Mouse (Mus musculus) stomach, postnatal 0 days (tissue): ENCODE data around the gene Ttc38. TPM values are rescaled to one million over a fixed set of nuclear protein-coding genes. Genes with fewer than 3 reads are reported as not detected.
A peak's percentile ranks its signal among the peaks of the same experiment; 100 is the strongest.

ENCODE experiments used
- ATAC-seq: fragments of 200-750 bp; cut with Nextera tagmentation; 2 replicates; pipeline ENCODE4 v1.8.0; 2017; ENCODE audit not compliant: low FRiP score, low TSS enrichment
- DNase-seq: peaks from one replicate; pipeline ENCODE4 v3.0.0-alpha.2; 2016; ENCODE audit warnings: low spot score
- H3K27ac ChIP-seq: fragments of 300-500 bp; sonication (generic); replicated peaks from 2 replicates; pipeline ENCODE4 v1.5.1; 2014; ENCODE audit warnings: mild to moderate bottlenecking, control low read depth
- H3K27me3 ChIP-seq: fragments of 300-500 bp; sonication (generic); 2 replicates; pipeline ENCODE4 v1.6.1; 2014; ENCODE audit warnings: low read length; ENCODE audit not compliant: control insufficient read depth, insufficient read depth
- H3K36me3 ChIP-seq: fragments of 300-500 bp; sonication (generic); 2 replicates; pipeline ENCODE4 v1.6.1; 2014; ENCODE audit warnings: low read length, mixed read lengths; ENCODE audit not compliant: control insufficient read depth, insufficient read depth
- H3K4me1 ChIP-seq: fragments of 300-500 bp; sonication (generic); replicated peaks from 2 replicates; pipeline ENCODE4 v1.6.1; 2014; ENCODE audit warnings: antibody characterized with exemption; ENCODE audit not compliant: control insufficient read depth, insufficient read depth
- H3K4me2 ChIP-seq: fragments of 300-500 bp; sonication (generic); replicated peaks from 2 replicates; pipeline ENCODE4 v1.6.1; 2014; ENCODE audit warnings: low read depth, mild to moderate bottlenecking, control low read depth, moderate library complexity
- H3K4me3 ChIP-seq: fragments of 300-500 bp; sonication (generic); 2 replicates; pipeline ENCODE4 v1.5.1; 2014; ENCODE audit warnings: low read depth, low read length, control low read depth
- H3K9ac ChIP-seq: fragments of 300-500 bp; sonication (generic); 2 replicates; pipeline ENCODE4 v1.6.1; 2014; ENCODE audit warnings: mild to moderate bottlenecking, low read length, control low read depth, mixed read lengths
- H3K9me3 ChIP-seq: fragments of 300-500 bp; sonication (generic); 2 replicates; pipeline ENCODE4 v1.6.1; 2016; ENCODE audit warnings: low read length; ENCODE audit not compliant: control insufficient read depth
- CTCF ChIP-seq: IDR thresholded peaks from 2 replicates; pipeline ENCODE4 v1.5.1; 2016; ENCODE audit warnings: antibody characterized with exemption, low read depth, mild to moderate bottlenecking, moderate library complexity
- EP300 ChIP-seq: optimal IDR thresholded peaks from 2 replicates; pipeline ENCODE3; 2016; ENCODE audit warnings: antibody characterized with exemption
- WGBS: fragments of 180-500 bp; shearing (Covaris S2); extraction: QIAGEN DNeasy Blood & Tissue Kit; methylation state at CpG from one replicate; pipeline ENCODE4 v1.1.7; 2014; 5-methylcytosine and 5-hydroxymethylcytosine counted together
- polyA plus RNA-seq: library from polyadenylated mRNA; unstranded; fragments of >200 nt; fragmentation: Nextera tagmentation; extraction: Ambion mirVana; gene quantifications from 2 replicates; pipeline ENCODE4 v1.2.1, GENCODE M21; 2015

Ttc38 gene
- polyA plus RNA-seq, 1 experiment from 2014 or later, result 15.6 TPM

DNA sequence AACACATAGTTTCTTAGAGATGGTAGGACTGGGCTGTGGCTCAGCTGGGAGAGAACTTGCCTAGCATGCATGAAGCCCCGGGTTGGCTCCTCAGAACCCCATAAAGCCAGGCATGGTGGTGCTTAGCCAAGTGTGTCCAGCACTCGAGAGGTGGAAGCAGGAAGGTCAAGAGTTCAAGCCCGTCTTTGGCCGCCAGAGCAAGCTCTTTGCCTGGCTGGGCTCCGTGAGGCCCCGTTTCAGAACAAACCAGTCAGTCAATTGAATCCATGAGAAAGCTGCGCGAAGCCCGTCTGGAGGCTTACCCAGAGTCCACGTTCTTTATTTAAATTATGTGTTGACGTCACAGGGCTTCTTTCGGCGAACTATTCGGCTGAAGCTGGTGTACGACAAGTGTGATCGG lies 43.5 kb upstream of the Ttc38 start:
- Histone ChIP-seq H3K4me1 (no peaks in the 10 kb centered on the region), H3K9me3 (no peaks in the 10 kb centered on the region), H3K4me2 (no peak overlapping the region), H3K27ac (no peak overlapping the region), H3K4me3 (no peak overlapping the region), H3K9ac (no peak overlapping the region), H3K36me3 (no peaks in the 10 kb centered on the region), H3K27me3 (no peaks in the 10 kb centered on the region)
- ATAC-seq (no peak), DNase-seq (no peak)
- 74% methylated on average over 16 of the region's 16 CpGs for WGBS
- TF ChIP-seq EP300 (no peak), CTCF (no peak)

DNA sequence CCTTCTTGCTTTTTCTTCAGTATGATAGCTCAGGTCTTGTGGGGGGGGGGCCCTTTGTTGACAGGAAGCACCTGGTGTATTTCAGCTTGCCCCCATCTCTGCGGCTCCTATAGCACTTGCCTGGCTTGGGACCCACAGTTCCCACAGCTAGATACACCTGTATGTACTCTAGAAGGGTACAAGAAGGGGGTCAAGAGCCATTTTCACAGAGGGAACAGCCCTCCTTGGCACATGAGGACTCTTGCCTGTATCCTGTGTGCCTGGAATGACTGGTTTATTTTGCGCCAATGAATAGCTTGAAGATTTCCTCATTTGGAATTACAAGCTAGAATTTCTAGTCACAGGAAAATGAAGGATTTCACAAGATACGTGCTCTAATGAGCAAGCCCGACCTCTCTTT lies 40.7 kb upstream of the Ttc38 start:
- peak overlapping the region; percentile 79 for H3K27ac ChIP-seq
- H3K36me3 ChIP-seq, result no peaks in the 10 kb centered on the region
- no peak for TF ChIP-seq CTCF
- no peak for TF ChIP-seq EP300
- H3K4me1 ChIP-seq, result no peaks in the 10 kb centered on the region
- 69% methylated on average over 4 of the region's 4 CpGs for whole genome bisulfite sequencing
- no peaks in the 10 kb centered on the region for H3K27me3 ChIP-seq
- no peak overlapping the region for H3K4me2 ChIP-seq
- H3K9me3 ChIP-seq, result no peaks in the 10 kb centered on the region
- no peak overlapping the region for H3K9ac ChIP-seq
- H3K4me3 ChIP-seq, result no peak overlapping the region
- no peak for DNase-seq
- ATAC-seq, result no peak

- H3K36me3 ChIP-seq, result no peaks in the 10 kb centered on the region
- no peak for ATAC-seq
- no peak overlapping the region for H3K27ac ChIP-seq
- H3K9ac ChIP-seq, result no peak overlapping the region
- H3K9me3 ChIP-seq, result no peaks in the 10 kb centered on the region
- TF ChIP-seq EP300 (no peak), CTCF (no peak)
- H3K4me2 ChIP-seq, result no peak overlapping the region
- WGBS, result 81% methylated on average over 1 of the region's 1 CpGs
- no peaks in the 10 kb centered on the region for H3K4me1 ChIP-seq
- no peak overlapping the region for H3K4me3 ChIP-seq
- no peak for DNase-seq
- no peaks in the 10 kb centered on the region for H3K27me3 ChIP-seq
Measured at GRCm38 (mm10) chr15:85792819-85793218, 39.3 kb upstream of the Ttc38 start.

- 65% methylated on average over 6 of the region's 6 CpGs for WGBS
- Histone ChIP-seq H3K9me3 (no peaks in the 10 kb centered on the region), H3K27me3 (no peaks in the 10 kb centered on the region), H3K36me3 (no peaks in the 10 kb centered on the region; the same call in 1 of the 2 replicates), H3K4me3 (no peak overlapping the region), H3K27ac (no peak overlapping the region), H3K9ac (no peak overlapping the region), H3K4me1 (no peaks in the 10 kb centered on the region), H3K4me2 (no peak overlapping the region)
- DNase-seq (no peak), ATAC-seq (no peak)
- TF ChIP-seq CTCF (no peak), EP300 (no peak)
Measured at GRCm38 (mm10) chr15:85795516-85795915, 36.6 kb upstream of the Ttc38 start.

DNA sequence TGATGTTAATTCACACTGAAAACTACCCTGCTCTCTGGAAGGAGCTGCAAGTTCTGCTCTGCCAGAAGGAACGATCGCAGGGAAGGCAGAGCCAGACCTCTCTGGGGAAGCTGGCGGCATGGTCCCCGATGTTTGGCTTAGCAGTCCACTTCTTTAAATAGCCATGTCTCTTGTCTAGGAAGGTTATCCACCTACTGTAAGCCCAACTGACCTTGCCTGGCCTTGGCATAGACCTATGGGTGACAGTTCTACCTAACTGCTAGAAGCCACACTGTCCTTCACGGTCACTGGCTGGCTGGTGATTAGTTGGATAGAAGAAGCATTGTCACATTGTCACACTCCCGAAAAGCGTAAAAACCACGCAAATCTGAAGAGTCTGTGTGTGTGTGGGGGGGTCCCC lies 33.4 kb upstream of the Ttc38 start:
- no peak overlapping the region for H3K9ac ChIP-seq
- H3K9me3 ChIP-seq, result no peaks in the 10 kb centered on the region
- no peak overlapping the region for H3K4me2 ChIP-seq
- no peaks in the 10 kb centered on the region for H3K4me1 ChIP-seq
- ATAC-seq (no peak), DNase-seq (no peak)
- WGBS, result 93% methylated on average over 8 of the region's 8 CpGs
- H3K27me3 ChIP-seq, result no peaks in the 10 kb centered on the region
- H3K27ac ChIP-seq, result no peak overlapping the region
- no peaks in the 10 kb centered on the region; the same call in 1 of the 2 replicates for H3K36me3 ChIP-seq
- H3K4me3 ChIP-seq, result no peak overlapping the region
- TF ChIP-seq CTCF (no peak), EP300 (no peak)

DNA sequence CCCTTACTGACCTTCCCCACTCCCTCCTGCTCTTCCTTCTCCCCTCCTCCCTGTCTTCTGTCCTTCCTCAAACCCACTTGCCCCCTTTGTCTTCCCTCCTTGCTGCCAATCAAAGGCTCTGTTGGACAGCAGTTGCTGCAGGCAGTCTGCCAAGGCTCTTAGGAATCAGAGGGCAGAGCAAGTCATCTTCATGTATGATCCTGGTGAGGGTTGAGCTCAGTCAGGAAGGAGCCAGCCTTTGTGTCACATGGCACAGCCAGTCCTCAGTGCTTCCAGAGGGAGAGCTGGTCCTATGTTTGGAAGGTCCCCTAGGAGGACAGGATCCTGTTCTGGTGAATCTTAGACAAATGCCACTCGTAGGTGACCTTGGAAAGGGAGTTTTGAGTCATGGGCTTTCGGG lies 29.2 kb upstream of the Ttc38 start:
- TF ChIP-seq EP300 (no peak), CTCF (no peak)
- Histone ChIP-seq H3K9ac (no peak overlapping the region), H3K4me1 (no peaks in the 10 kb centered on the region), H3K27me3 (no peaks in the 10 kb centered on the region), H3K9me3 (no peaks in the 10 kb centered on the region), H3K4me3 (no peak overlapping the region), H3K27ac (no peak overlapping the region), H3K36me3 (no peaks in the 10 kb centered on the region; the same call in 1 of the 2 replicates), H3K4me2 (no peak overlapping the region)
- WGBS, result 67% methylated on average over 2 of the region's 2 CpGs
- DNase-seq, result no peak
- no peak for ATAC-seq
